9 mouse cellular contexts compared by ENCODE assay signal in the genomic region with DNA sequence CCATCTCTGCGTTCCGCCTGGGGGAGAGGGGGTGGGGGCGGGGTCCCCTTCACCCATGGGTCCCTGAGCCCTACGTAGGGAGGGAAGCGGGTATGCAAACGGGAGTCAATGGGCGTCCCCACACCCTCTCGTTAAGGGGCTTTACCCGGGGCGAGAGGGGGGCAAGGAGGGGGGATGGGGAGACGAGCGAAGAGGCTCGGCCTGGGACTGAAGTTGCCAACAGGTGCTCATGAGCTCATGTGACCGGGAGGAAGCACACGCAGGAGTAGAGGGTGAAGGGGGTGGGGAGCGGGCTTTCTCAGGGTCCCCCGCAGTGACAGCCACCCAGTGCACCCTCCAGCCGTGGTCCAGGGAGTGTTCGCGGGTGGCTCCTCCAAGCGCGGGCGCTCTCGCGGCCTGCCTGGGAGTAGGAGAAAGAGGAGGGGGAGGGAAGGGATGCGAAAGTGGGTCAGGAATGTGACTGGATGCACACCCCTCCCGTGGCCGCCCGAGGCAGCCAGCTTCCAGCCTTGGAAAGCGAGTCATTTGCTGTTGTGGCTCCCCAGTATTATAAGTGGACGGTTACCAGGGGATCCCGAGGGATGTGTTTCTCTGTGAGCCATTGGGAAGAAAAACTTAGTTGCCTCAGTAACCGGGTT. TPM values are rescaled to one million over a fixed set of nuclear protein-coding genes. Genes with fewer than 3 reads are reported as not detected.
DNase-seq lines count a peak whose midpoint lies in the region; ATAC-seq and TF ChIP-seq lines count a peak whose summit lies in the region.
"Had no signal": no experiment of that assay in that cellular context is flagged by ENCODE, and none has a peak within 500 bp of the region (broad histone marks: within the 10 kb centered on the region; RNA-seq: fewer than 3 reads in every experiment).

No protein-coding gene starts in this region.

- H3K27ac ChIP-seq in cortical plate, adult 2 months (ENCODE audit: insufficient read depth, low read length): no peak overlapping the region
- peak overlapping the region; percentile 50; the same call in 1 of the 2 replicates for H3K27ac ChIP-seq in intestine, postnatal 0 days (ENCODE audit: low read depth, low read length)
- no peak overlapping the region for H3K27ac ChIP-seq in limb, embryonic 11.5 days (replicated peaks; ENCODE audit: low read depth, low read length)
- no peak overlapping the region for H3K27ac ChIP-seq in midbrain, embryonic 11.5 days (ENCODE audit: low read depth, low read length)
- peak overlapping the region; percentile 20; the same call in 1 of the 2 replicates for H3K27ac ChIP-seq in small intestine, adult 2 months (ENCODE audit: insufficient read depth, low read depth, low read length)

- 1% methylated on average over 33 of the region's 33 CpGs for WGBS in intestine, postnatal 0 days
- under 1% methylated on average over 33 of the region's 33 CpGs for WGBS in limb, embryonic 11.5 days
- WGBS in midbrain, embryonic 11.5 days: under 1% methylated on average over 29 of the region's 33 CpGs
- 2% methylated on average over 33 of the region's 33 CpGs for WGBS in small intestine, adult 2 months

- TF ChIP-seq CTCF in cortical plate, adult 2 months (IDR thresholded peaks at IDR 0.05; ENCODE audit: extremely low read depth, insufficient read depth, low read length): no peak
- peak; percentile 16; the same call in 1 of the 2 replicates for TF ChIP-seq CTCF in intestine, postnatal 0 days (IDR thresholded peaks at IDR 0.05; ENCODE audit: low read depth)
- TF ChIP-seq CTCF in small intestine, adult 2 months (IDR thresholded peaks at IDR 0.05; ENCODE audit: extremely low read depth, insufficient read length, insufficient replicate concordance, low read depth, low read length): no peak

- peak overlapping the region; percentile 39 for H3K4me3 ChIP-seq in cortical plate, adult 2 months (ENCODE audit: insufficient read depth, low read length)
- peak overlapping the region; percentile 56 for H3K4me3 ChIP-seq in intestine, postnatal 0 days (ENCODE audit: low read depth, low read length)
- H3K4me3 ChIP-seq in limb, embryonic 11.5 days (ENCODE audit: low read depth, low read length): peak overlapping the region; percentile 58
- H3K4me3 ChIP-seq in midbrain, embryonic 11.5 days (ENCODE audit: low read depth, low read length): peak overlapping the region; percentile 53
- peak overlapping the region; percentile 68 for H3K4me3 ChIP-seq in small intestine, adult 2 months (ENCODE audit: low read depth, low read length)

- intact Hi-C loops in gastrocnemius, postnatal 14 days (cut with DNase I; ENCODE audit: low total_unique reads): loop anchor here (10.0 kb wide), 1 partner anchor 116 kb away; no protein-coding TSS in a partner anchor

- peak; percentile 96 for DNase-seq in heart, adult 11 months
- no peak for DNase-seq in heart, adult 8-10 months (ENCODE audit: low spot score)
- peak; percentile 36 for DNase-seq in gastrocnemius, postnatal 14 days
- peak; percentile 53 for DNase-seq in limb, embryonic 11.5 days (ENCODE audit: low spot score)
- peak; percentile 94 for DNase-seq in midbrain, embryonic 11.5 days (ENCODE audit: low spot score, missing footprints)

- TF ChIP-seq POLR2A in cortical plate, adult 2 months (IDR thresholded peaks at IDR 0.05; ENCODE audit: extremely low read depth, insufficient read depth, low read length): no peak
- TF ChIP-seq POLR2A in small intestine, adult 2 months (IDR thresholded peaks at IDR 0.05; ENCODE audit: low read depth, low read length): no peak; the same call in 1 of the 2 replicates

- H3K9me3 ChIP-seq in intestine, postnatal 0 days (ENCODE audit: control insufficient read depth): no peaks in the 10 kb centered on the region
- no peaks in the 10 kb centered on the region for H3K9me3 ChIP-seq in limb, embryonic 11.5 days (ENCODE audit: control insufficient read depth, low read length)
- H3K9me3 ChIP-seq in midbrain, embryonic 11.5 days (ENCODE audit: control insufficient read depth, low read length): no peaks in the 10 kb centered on the region

- H3K4me1 ChIP-seq in cortical plate, adult 2 months (ENCODE audit: control insufficient read depth, insufficient read depth, low read length): no peaks in the 10 kb centered on the region
- H3K4me1 ChIP-seq in intestine, postnatal 0 days (replicated peaks; ENCODE audit: control insufficient read depth, insufficient read depth, low read length): 0 out of 2 replicates have a peak, but pooled peaks cover 6% of the 10 kb centered on the region
- 0 out of 2 replicates have a peak, but pooled peaks cover 6% of the 10 kb centered on the region for H3K4me1 ChIP-seq in limb, embryonic 11.5 days (ENCODE audit: control insufficient read depth, insufficient read depth, low read length)
- peaks cover 11% of the 10 kb centered on the region for H3K4me1 ChIP-seq in midbrain, embryonic 11.5 days (ENCODE audit: control insufficient read depth, insufficient read depth, low read length)
- peaks cover 15% of the 10 kb centered on the region for H3K4me1 ChIP-seq in small intestine, adult 2 months (ENCODE audit: control insufficient read depth, insufficient read depth, insufficient read length, low read length)

- peak overlapping the region; percentile 100 for H3K4me2 ChIP-seq in intestine, postnatal 0 days (replicated peaks; ENCODE audit: low read depth)
- peak overlapping the region; percentile 100 for H3K4me2 ChIP-seq in limb, embryonic 11.5 days (ENCODE audit: low read depth, severe bottlenecking)
- peak overlapping the region; percentile 100 for H3K4me2 ChIP-seq in midbrain, embryonic 11.5 days

- peak overlapping the region; percentile 47 for H3K9ac ChIP-seq in intestine, postnatal 0 days (ENCODE audit: low read depth, low read length)
- H3K9ac ChIP-seq in limb, embryonic 11.5 days (ENCODE audit: low read length): peak overlapping the region; percentile 67
- H3K9ac ChIP-seq in midbrain, embryonic 11.5 days (ENCODE audit: low read length): peak overlapping the region; percentile 70

- H3K27me3 ChIP-seq in intestine, postnatal 0 days (replicated peaks; ENCODE audit: control insufficient read depth, insufficient read depth, low read length): no peaks in the 10 kb centered on the region
- peaks cover 9% of the 10 kb centered on the region; the same call in 1 of the 2 replicates for H3K27me3 ChIP-seq in limb, embryonic 11.5 days (ENCODE audit: control insufficient read depth, insufficient read depth, low read length)
- H3K27me3 ChIP-seq in midbrain, embryonic 11.5 days (ENCODE audit: control insufficient read depth, insufficient read depth, low read length): peaks cover 26% of the 10 kb centered on the region
- H3K27me3 ChIP-seq in small intestine, adult 2 months (ENCODE audit: control insufficient read depth, insufficient read depth, low read length): no peaks in the 10 kb centered on the region
- H3K27me3 ChIP-seq: CH12.LX had no signal

- H3K36me3 ChIP-seq in intestine, postnatal 0 days (ENCODE audit: control insufficient read depth, insufficient read depth): no peaks in the 10 kb centered on the region
- H3K36me3 ChIP-seq in limb, embryonic 11.5 days (ENCODE audit: control insufficient read depth, insufficient read depth, low read length): no peaks in the 10 kb centered on the region
- no peaks in the 10 kb centered on the region for H3K36me3 ChIP-seq in midbrain, embryonic 11.5 days (ENCODE audit: control insufficient read depth, insufficient read depth, low read length)
- no peaks in the 10 kb centered on the region for H3K36me3 ChIP-seq in small intestine, adult 2 months (ENCODE audit: control insufficient read depth, insufficient read depth, low read length)

- peak; percentile 41; the same call in 1 of the 2 replicates for ATAC-seq in intestine, postnatal 0 days
- ATAC-seq in limb, embryonic 11.5 days (ENCODE audit: insufficient number of reproducible peaks, low FRiP score, low TSS enrichment, low read depth): peak; percentile 58
- ATAC-seq in midbrain, embryonic 11.5 days (ENCODE audit: low FRiP score): peak; percentile 72

RNA-seq across cellular contexts. Expression of gene Rreb1, which starts 0.5 kb away (rescaled TPM):
- 10 to 100 TPM; 44.5 to 54.0 (median 52.6) TPM for total RNA-seq in heart, adult 8-10 months (2022)
- polyA plus RNA-seq in cortical plate, adult 2 months (2012; rRNA removed): 32.0 and 32.9 TPM in 2 replicates
- 10 to 100 TPM; 26.2 to 32.9 TPM for total RNA-seq in gastrocnemius, postnatal 14 days (2021)
- polyA plus RNA-seq in intestine, postnatal 0 days (2015; fragmentation: Nextera tagmentation; extraction: Ambion mirVana): 9.6 and 10.6 TPM in 2 replicates
- polyA plus RNA-seq in limb, embryonic 11.5 days (2014; fragmentation: Nextera tagmentation; extraction: Ambion mirVana): 5.4 and 7.5 TPM in 2 replicates
- polyA plus RNA-seq in midbrain, embryonic 11.5 days (2014; fragmentation: Nextera tagmentation; extraction: Ambion mirVana): 3.4 and 5.5 TPM in 2 replicates
- polyA plus RNA-seq in small intestine, adult 2 months (2012; rRNA removed): 16.7 and 28.2 TPM in 2 replicates

Comparison
In these comparisons a context has a peak if more than half of its experiments do, and no peak if none do; other contexts are left out.
1. H3K27ac ChIP-seq: peak in intestine, postnatal 0 days (single experiment) and small intestine, adult 2 months (single experiment); none in cortical plate, adult 2 months (single experiment), limb, embryonic 11.5 days (single experiment) and midbrain, embryonic 11.5 days (single experiment).
2. Peak in every context shown above with its lines, with median percentiles within 50 percentile points of each other: H3K4me3 ChIP-seq, ATAC-seq, H3K4me2 ChIP-seq and H3K9ac ChIP-seq.